Mouse (Mus musculus): Measurements from ENCODE around the gene Prkcd.

GRCm38 (mm10) chr14:30618746-30619275 is 7.2 kb downstream of the Prkcd start:
- TF ChIP-seq POLR2A (IDR thresholded peaks at IDR 0.05; ENCODE audit: borderline replicate concordance, low read depth, low read length) (no peak), CTCF (IDR thresholded peaks at IDR 0.05; ENCODE audit: low read depth, low read length) (no peak)
